ENCODE assay signal across 11 mouse cellular contexts in genomic region chr5:75696960-75697359, GRCm38 (mm10).
"Had no signal": no experiment of that assay in that cellular context is flagged by ENCODE, and none has a peak within 500 bp of the region (broad histone marks: within the 10 kb centered on the region; RNA-seq: fewer than 3 reads in every experiment).

No protein-coding gene starts in this region.

- H3K27me3 ChIP-seq: kidney, embryonic 15.5 days; lung, embryonic 15.5 days; stomach, embryonic 15.5 days had no signal

- H3K4me1 ChIP-seq: kidney, embryonic 15.5 days; lung, embryonic 15.5 days; stomach, embryonic 15.5 days had no signal

- DNase-seq: kidney, adult 2 months; kidney, postnatal 14 days; lung, postnatal 14 days; right cerebral cortex, postnatal 14 days; thymus, adult 2 months; thymus, postnatal 25 days had no signal

- H3K36me3 ChIP-seq: kidney, embryonic 15.5 days; limb, embryonic 10.5 days; lung, embryonic 15.5 days; stomach, embryonic 15.5 days had no signal

- H3K4me2 ChIP-seq: kidney, embryonic 15.5 days; liver, embryonic 11.5 days; lung, embryonic 15.5 days; stomach, embryonic 15.5 days had no signal

- H3K27ac ChIP-seq: kidney, embryonic 15.5 days; limb, embryonic 10.5 days; lung, embryonic 15.5 days; stomach, embryonic 15.5 days had no signal

- H3K9ac ChIP-seq: kidney, embryonic 15.5 days; lung, embryonic 15.5 days; stomach, embryonic 15.5 days had no signal

- H3K9me3 ChIP-seq: kidney, embryonic 15.5 days; limb, embryonic 10.5 days; lung, embryonic 15.5 days; stomach, embryonic 15.5 days had no signal

- H3K4me3 ChIP-seq: kidney, embryonic 15.5 days; limb, embryonic 10.5 days; lung, embryonic 15.5 days; stomach, embryonic 15.5 days had no signal
